Mouse (Mus musculus) neural tube, embryonic 14.5 days (tissue): ENCODE data around the gene Mpzl2. TPM values are rescaled to one million over a fixed set of nuclear protein-coding genes. Genes with fewer than 3 reads are reported as not detected.

Experiments used
- ATAC-seq: fragments of 200-750 bp; cut with Nextera tagmentation; 2 replicates; pipeline ENCODE4 v1.8.0; 2017; ENCODE audit warnings: low read depth, mild to moderate bottlenecking, moderate TSS enrichment, moderate library complexity
- H3K27ac ChIP-seq: fragments of 300-500 bp; sonication (generic); 2 replicates; pipeline ENCODE4 v1.5.1; 2014; ENCODE audit warnings: low read depth, mild to moderate bottlenecking, control low read depth, low read length, moderate library complexity, mixed read lengths
- H3K27me3 ChIP-seq: fragments of 300-500 bp; sonication (generic); 2 replicates; pipeline ENCODE4 v1.6.1; 2014; ENCODE audit warnings: low read length; ENCODE audit not compliant: control insufficient read depth, insufficient read depth
- H3K36me3 ChIP-seq: fragments of 300-500 bp; sonication (generic); 2 replicates; pipeline ENCODE4 v1.6.1; 2014; ENCODE audit warnings: low read length, mixed read lengths; ENCODE audit not compliant: control insufficient read depth, insufficient read depth
- H3K4me1 ChIP-seq: fragments of 300-500 bp; sonication (generic); 2 replicates; pipeline ENCODE4 v1.6.1; 2014; ENCODE audit warnings: low read length; ENCODE audit not compliant: control insufficient read depth, insufficient read depth
- H3K4me2 ChIP-seq: fragments of 300-500 bp; sonication (generic); 2 replicates; pipeline ENCODE4 v1.6.1; 2014; ENCODE audit warnings: mild to moderate bottlenecking, low read depth, low read length, control low read depth
- H3K4me3 ChIP-seq: fragments of 300-500 bp; sonication (generic); 2 replicates; pipeline ENCODE4 v1.5.1; 2014; ENCODE audit warnings: low read depth, low read length, control low read depth, mixed read lengths
- H3K9ac ChIP-seq: fragments of 300-500 bp; sonication (generic); replicated peaks from 2 replicates; pipeline ENCODE4 v1.6.1; 2014; ENCODE audit warnings: low read depth, mild to moderate bottlenecking, control low read depth, low read length, mixed read lengths
- H3K9me3 ChIP-seq: fragments of 300-500 bp; sonication (generic); 2 replicates; pipeline ENCODE4 v1.6.1; 2016; ENCODE audit warnings: low read length; ENCODE audit not compliant: control insufficient read depth
- WGBS: fragments of 180-500 bp; shearing (Covaris S2); extraction: QIAGEN DNeasy Blood & Tissue Kit; methylation state at CpG from one replicate; pipeline ENCODE4 v1.1.7; 2014; 5-methylcytosine and 5-hydroxymethylcytosine counted together
- polyA plus RNA-seq: library from polyadenylated mRNA; unstranded; fragments of >200 nt; fragmentation: Nextera tagmentation; extraction: Ambion mirVana; gene quantifications from 2 replicates; pipeline ENCODE4 v1.2.1, GENCODE M21; 2014

Mpzl2 gene
- polyA plus RNA-seq, 1 experiment from 2014 or later: not detected

- Histone ChIP-seq H3K4me3 (no peak overlapping the region), H3K27me3 (peaks cover 27% of the 10 kb centered on the region), H3K27ac (no peak overlapping the region), H3K4me1 (no peaks in the 10 kb centered on the region), H3K4me2 (no peak overlapping the region), H3K9ac (no peak overlapping the region), H3K9me3 (no peaks in the 10 kb centered on the region), H3K36me3 (no peaks in the 10 kb centered on the region)
- ATAC-seq: no peak
- WGBS: 4% methylated on average over 20 of the region's 20 CpGs
Observed at GRCm38 (mm10) chr9:45042056-45042720, 2.6 kb downstream of the Mpzl2 start.

- no peak for ATAC-seq
- no peak overlapping the region for H3K27ac ChIP-seq
- H3K4me3 ChIP-seq: no peak overlapping the region
- no peak overlapping the region for H3K4me2 ChIP-seq
- no peak overlapping the region for H3K9ac ChIP-seq
- 2% methylated on average over 10 of the region's 10 CpGs for WGBS
- peaks cover 27% of the 10 kb centered on the region for H3K27me3 ChIP-seq
- H3K9me3 ChIP-seq: no peaks in the 10 kb centered on the region
- no peaks in the 10 kb centered on the region for H3K36me3 ChIP-seq
- H3K4me1 ChIP-seq: no peaks in the 10 kb centered on the region
Observed at GRCm38 (mm10) chr9:45042947-45043346, 3.3 kb downstream of the Mpzl2 start.

GRCm38 (mm10) chr9:45046973-45047372 is 7.4 kb downstream of the Mpzl2 start:
- H3K27ac ChIP-seq: no peak overlapping the region
- 91% methylated on average over 16 of the region's 16 CpGs for WGBS
- no peaks in the 10 kb centered on the region for H3K9me3 ChIP-seq
- no peaks in the 10 kb centered on the region for H3K36me3 ChIP-seq
- no peak for ATAC-seq
- no peak overlapping the region for H3K4me3 ChIP-seq
- H3K4me1 ChIP-seq: no peaks in the 10 kb centered on the region
- H3K4me2 ChIP-seq: no peak overlapping the region
- H3K9ac ChIP-seq: no peak overlapping the region
- H3K27me3 ChIP-seq: peaks cover 13% of the 10 kb centered on the region

- no peak overlapping the region for H3K4me2 ChIP-seq
- H3K9ac ChIP-seq: no peak overlapping the region
- no peak for ATAC-seq
- H3K27ac ChIP-seq: no peak overlapping the region
- no peaks in the 10 kb centered on the region for H3K4me1 ChIP-seq
- WGBS: 37% methylated on average over 4 of the region's 4 CpGs
- H3K27me3 ChIP-seq: peaks cover 3% of the 10 kb centered on the region; the same call in 1 of the 2 replicates
- no peak overlapping the region for H3K4me3 ChIP-seq
- no peaks in the 10 kb centered on the region for H3K36me3 ChIP-seq
- no peaks in the 10 kb centered on the region for H3K9me3 ChIP-seq
Observed at GRCm38 (mm10) chr9:45048511-45048910, 8.9 kb downstream of the Mpzl2 start.

GRCm38 (mm10) chr9:45049731-45050130 is 10.1 kb downstream of the Mpzl2 start:
- WGBS: 90% methylated on average over 1 of the region's 1 CpGs
- ATAC-seq: no peak
- no peaks in the 10 kb centered on the region for H3K36me3 ChIP-seq
- no peak overlapping the region for H3K4me2 ChIP-seq
- H3K9me3 ChIP-seq: no peaks in the 10 kb centered on the region
- H3K4me3 ChIP-seq: no peak overlapping the region
- H3K9ac ChIP-seq: no peak overlapping the region
- H3K27me3 ChIP-seq: no peaks in the 10 kb centered on the region
- H3K27ac ChIP-seq: no peak overlapping the region
- H3K4me1 ChIP-seq: peaks cover 4% of the 10 kb centered on the region; the same call in 1 of the 2 replicates

- 91% methylated on average over 2 of the region's 2 CpGs for WGBS
- Histone ChIP-seq H3K36me3 (no peaks in the 10 kb centered on the region), H3K4me3 (no peak overlapping the region), H3K4me1 (peaks cover 4% of the 10 kb centered on the region; the same call in 1 of the 2 replicates), H3K4me2 (no peak overlapping the region), H3K27me3 (no peaks in the 10 kb centered on the region), H3K9me3 (no peaks in the 10 kb centered on the region), H3K9ac (no peak overlapping the region), H3K27ac (no peak overlapping the region)
- no peak for ATAC-seq
Observed at GRCm38 (mm10) chr9:45050301-45050700, 10.7 kb downstream of the Mpzl2 start.

- under 1% methylated on average over 33 of the region's 33 CpGs for WGBS
- no peaks in the 10 kb centered on the region for H3K27me3 ChIP-seq
- peak; percentile 98 for ATAC-seq
Observed at GRCm38 (mm10) chr9:45055082-45055713, 15.6 kb downstream of the Mpzl2 start, which contains the start of gene Mpzl3. Gene Mpzl3, plus strand, starts transcription at chr9:45055186.

GRCm38 (mm10) chr9:45058304-45058940 is 18.8 kb downstream of the Mpzl2 start:
- Histone ChIP-seq H3K4me2 (no peak overlapping the region), H3K9me3 (no peaks in the 10 kb centered on the region), H3K9ac (no peak overlapping the region), H3K27ac (no peak overlapping the region), H3K36me3 (no peaks in the 10 kb centered on the region), H3K27me3 (no peaks in the 10 kb centered on the region), H3K4me1 (peaks cover 4% of the 10 kb centered on the region; the same call in 1 of the 2 replicates), H3K4me3 (no peak overlapping the region)
- no peak for ATAC-seq
- 62% methylated on average over 5 of the region's 5 CpGs for WGBS

More at GRCm38 (mm10) chr9:45055082-45055713, 15.6 kb downstream of the Mpzl2 start, which contains the start of gene Mpzl3:
- peak within 1 kb of the TSS; percentile 56 for H3K9ac ChIP-seq
- peak within 1 kb of the TSS; percentile 100 for H3K27ac ChIP-seq
- peaks cover 4% of the 10 kb centered on the region; the same call in 1 of the 2 replicates for H3K4me1 ChIP-seq
- no peaks in the 10 kb centered on the region for H3K36me3 ChIP-seq
- peak within 1 kb of the TSS; percentile 79 for H3K4me2 ChIP-seq
- no peaks in the 10 kb centered on the region for H3K9me3 ChIP-seq
- H3K4me3 ChIP-seq: peak within 1 kb of the TSS; percentile 65

GRCm38 (mm10) chr9:45060151-45060550 is 20.6 kb downstream of the Mpzl2 start:
- H3K4me2 ChIP-seq: no peak overlapping the region
- H3K4me3 ChIP-seq: no peak overlapping the region
- no peaks in the 10 kb centered on the region for H3K27me3 ChIP-seq
- H3K36me3 ChIP-seq: no peaks in the 10 kb centered on the region
- WGBS: 47% methylated on average over 7 of the region's 7 CpGs
- no peaks in the 10 kb centered on the region for H3K4me1 ChIP-seq
- no peak overlapping the region for H3K9ac ChIP-seq
- no peak overlapping the region for H3K27ac ChIP-seq
- no peaks in the 10 kb centered on the region for H3K9me3 ChIP-seq
- no peak for ATAC-seq
